Mouse (Mus musculus) embryonic facial prominence, embryonic 11.5 days (tissue): ENCODE results near the gene Tarbp1. TPM values are rescaled to one million over a fixed set of nuclear protein-coding genes. Genes with fewer than 3 reads are reported as not detected.

Experiments used
- ATAC-seq: fragments of 200-750 bp; cut with Nextera tagmentation; replicated peaks from 2 replicates; pipeline ENCODE4 v1.8.0; 2017; ENCODE audit warnings: low read depth; ENCODE audit not compliant: insufficient number of reproducible peaks, low FRiP score, low TSS enrichment
- DNase-seq: peaks from one replicate; pipeline ENCODE4 v3.0.0-alpha.2; 2015; ENCODE audit warnings: low spot score
- H3K27ac ChIP-seq: fragments of 300-500 bp; sonication (generic); replicated peaks from 2 replicates; pipeline ENCODE4 v1.5.1; 2014; ENCODE audit warnings: mild to moderate bottlenecking, low read depth, low read length, control low read depth
- H3K27me3 ChIP-seq: fragments of 300-500 bp; sonication (generic); 2 replicates; pipeline ENCODE4 v1.6.1; 2014; ENCODE audit warnings: mild to moderate bottlenecking, low read length, moderate library complexity, mixed read lengths; ENCODE audit not compliant: control insufficient read depth, insufficient read depth
- H3K36me3 ChIP-seq: fragments of 300-500 bp; sonication (generic); replicated peaks from 2 replicates; pipeline ENCODE4 v1.6.1; 2014; ENCODE audit warnings: low read depth, mild to moderate bottlenecking, low read length, moderate library complexity, mixed read lengths; ENCODE audit not compliant: control insufficient read depth, insufficient read depth
- H3K4me1 ChIP-seq: fragments of 300-500 bp; sonication (generic); 2 replicates; pipeline ENCODE4 v1.6.1; 2014; ENCODE audit warnings: low read length, mixed read lengths; ENCODE audit not compliant: control insufficient read depth, insufficient read depth
- H3K4me2 ChIP-seq: fragments of 300-500 bp; sonication (generic); 2 replicates; pipeline ENCODE4 v1.6.1; 2014; ENCODE audit warnings: low read depth, mild to moderate bottlenecking, control low read depth, low read length, moderate library complexity
- H3K4me3 ChIP-seq: fragments of 300-500 bp; sonication (generic); 2 replicates; pipeline ENCODE4 v1.5.1; 2014; ENCODE audit warnings: low read depth, low read length, control low read depth
- H3K9ac ChIP-seq: fragments of 300-500 bp; sonication (generic); replicated peaks from 2 replicates; pipeline ENCODE4 v1.6.1; 2014; ENCODE audit warnings: mild to moderate bottlenecking, control low read depth, low read length
- H3K9me3 ChIP-seq: fragments of 300-500 bp; sonication (generic); replicated peaks from 2 replicates; pipeline ENCODE4 v1.6.1; 2016; ENCODE audit warnings: mild to moderate bottlenecking, low read length, inconsistent platforms, mixed read lengths; ENCODE audit not compliant: control insufficient read depth
- WGBS: fragments of 180-500 bp; shearing (Covaris S2); extraction: QIAGEN DNeasy Blood & Tissue Kit; methylation state at CpG from one replicate; pipeline ENCODE4 v1.1.7; 2014; 5-methylcytosine and 5-hydroxymethylcytosine counted together
- polyA plus RNA-seq: library from polyadenylated mRNA; unstranded; fragments of >200 nt; fragmentation: Nextera tagmentation; extraction: Ambion mirVana; gene quantifications from 2 replicates; pipeline ENCODE4 v1.2.1, GENCODE M21; 2014

Gene Tarbp1
- polyA plus RNA-seq, 1 experiment from 2014 or later = 3.4 TPM

DNA sequence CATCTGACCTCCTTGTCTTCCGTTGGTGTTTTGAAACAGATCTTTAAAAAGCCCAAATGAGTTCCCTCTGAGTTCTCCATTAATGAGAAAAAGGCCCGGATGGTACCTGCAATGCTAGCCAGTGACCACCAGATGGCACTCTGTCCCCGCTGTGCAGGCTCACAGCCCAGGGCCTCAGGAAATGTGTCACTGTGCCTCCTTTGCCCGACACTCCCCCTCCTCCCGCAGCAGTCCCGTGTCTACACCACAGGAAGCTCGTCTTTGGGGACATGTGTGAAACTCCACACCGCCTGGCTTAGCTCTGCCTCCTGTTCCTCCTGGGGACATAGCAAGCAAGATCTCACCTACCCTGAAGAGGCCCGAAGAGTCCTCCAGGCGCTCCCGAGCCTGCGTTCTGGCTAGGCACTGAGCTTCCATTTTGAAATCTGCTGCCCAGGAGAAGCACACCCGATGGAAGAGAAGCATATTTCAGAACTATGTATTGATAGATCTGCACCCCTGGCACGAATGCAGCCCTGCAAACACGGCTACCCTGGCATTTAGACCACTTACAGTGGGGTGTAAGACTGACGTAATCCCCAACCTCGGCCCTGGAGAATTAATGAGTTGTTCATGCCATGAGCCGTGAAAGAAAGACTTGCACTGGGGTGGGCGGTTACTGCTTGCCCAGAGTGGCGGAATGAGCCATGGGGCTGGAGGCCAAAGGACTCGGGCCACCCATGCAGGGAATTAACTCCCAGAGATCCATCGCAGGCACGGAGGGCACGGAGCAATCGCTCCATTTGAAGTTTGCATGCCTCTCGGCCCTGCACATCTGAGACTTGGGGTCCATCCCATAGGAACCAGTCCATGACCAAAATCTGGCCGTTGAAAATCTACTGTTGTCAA is 22.9 kb upstream of the Tarbp1 start:
- Histone ChIP-seq H3K4me1 (0 out of 2 replicates have a peak, but pooled peaks cover 2% of the 10 kb centered on the region), H3K27ac (peak overlapping the region; percentile 16; the same call in 1 of the 2 replicates), H3K9ac (peak overlapping the region; percentile 54), H3K4me2 (peak overlapping the region; percentile 46), H3K36me3 (no peaks in the 10 kb centered on the region), H3K4me3 (peak overlapping the region; percentile 29), H3K27me3 (no peaks in the 10 kb centered on the region), H3K9me3 (no peaks in the 10 kb centered on the region)
- ATAC-seq (peak; percentile 90), DNase-seq (peak; percentile 93)
- WGBS = 19% methylated on average over 27 of the region's 27 CpGs

DNA sequence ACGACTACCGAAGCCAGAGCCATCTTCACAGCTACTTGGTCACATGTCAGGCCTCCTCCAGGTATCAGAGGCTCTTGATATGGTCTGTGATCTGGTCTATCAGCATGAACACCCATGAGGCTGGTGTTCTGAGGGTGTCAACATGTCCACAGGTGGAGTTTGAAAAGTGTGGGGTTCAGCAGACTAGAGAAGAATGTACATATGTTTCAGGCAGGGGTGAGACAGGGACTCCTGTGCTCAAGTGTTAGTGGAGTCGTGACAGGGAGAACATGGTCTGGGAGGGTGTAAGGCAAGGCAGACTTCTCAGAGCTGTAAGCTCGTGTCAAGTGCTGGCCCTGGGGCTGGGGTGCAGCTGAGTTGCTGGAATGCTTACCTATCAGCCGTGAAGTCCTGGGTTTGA is 22.1 kb upstream of the Tarbp1 start:
- Histone ChIP-seq H3K4me2 (no peak overlapping the region), H3K4me3 (no peak overlapping the region), H3K9me3 (no peaks in the 10 kb centered on the region), H3K27me3 (no peaks in the 10 kb centered on the region), H3K9ac (peak overlapping the region; percentile 54), H3K27ac (no peak overlapping the region), H3K36me3 (no peaks in the 10 kb centered on the region), H3K4me1 (0 out of 2 replicates have a peak, but pooled peaks cover 2% of the 10 kb centered on the region)
- WGBS = 85% methylated on average over 5 of the region's 5 CpGs
- no peak for ATAC-seq
- no peak for DNase-seq

DNA sequence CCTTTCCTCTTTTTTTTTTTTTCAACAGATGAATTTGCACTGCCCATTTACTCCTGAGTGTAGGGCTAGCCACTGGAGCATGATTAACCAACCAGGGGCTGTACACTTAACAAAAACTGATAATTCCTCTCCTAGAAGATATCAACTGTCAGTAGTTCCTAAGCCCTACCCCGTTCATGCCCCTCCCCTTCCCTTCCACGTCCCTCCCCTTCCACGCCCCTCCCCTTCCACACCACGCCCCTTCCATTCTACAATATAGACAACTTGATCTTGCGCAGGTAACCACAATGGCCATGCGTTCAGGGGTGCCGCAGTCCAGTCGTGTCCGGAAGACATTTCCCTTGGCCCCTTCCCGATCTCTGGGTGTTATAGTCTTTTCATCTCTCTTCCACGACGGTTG is 20.6 kb upstream of the Tarbp1 start:
- Histone ChIP-seq H3K27ac (no peak overlapping the region), H3K27me3 (no peaks in the 10 kb centered on the region), H3K4me3 (no peak overlapping the region), H3K36me3 (no peaks in the 10 kb centered on the region), H3K9ac (no peak overlapping the region), H3K4me2 (no peak overlapping the region), H3K4me1 (0 out of 2 replicates have a peak, but pooled peaks cover 2% of the 10 kb centered on the region), H3K9me3 (no peaks in the 10 kb centered on the region)
- no peak for DNase-seq
- no peak for ATAC-seq
- WGBS = 88% methylated on average over 12 of the region's 12 CpGs

DNA sequence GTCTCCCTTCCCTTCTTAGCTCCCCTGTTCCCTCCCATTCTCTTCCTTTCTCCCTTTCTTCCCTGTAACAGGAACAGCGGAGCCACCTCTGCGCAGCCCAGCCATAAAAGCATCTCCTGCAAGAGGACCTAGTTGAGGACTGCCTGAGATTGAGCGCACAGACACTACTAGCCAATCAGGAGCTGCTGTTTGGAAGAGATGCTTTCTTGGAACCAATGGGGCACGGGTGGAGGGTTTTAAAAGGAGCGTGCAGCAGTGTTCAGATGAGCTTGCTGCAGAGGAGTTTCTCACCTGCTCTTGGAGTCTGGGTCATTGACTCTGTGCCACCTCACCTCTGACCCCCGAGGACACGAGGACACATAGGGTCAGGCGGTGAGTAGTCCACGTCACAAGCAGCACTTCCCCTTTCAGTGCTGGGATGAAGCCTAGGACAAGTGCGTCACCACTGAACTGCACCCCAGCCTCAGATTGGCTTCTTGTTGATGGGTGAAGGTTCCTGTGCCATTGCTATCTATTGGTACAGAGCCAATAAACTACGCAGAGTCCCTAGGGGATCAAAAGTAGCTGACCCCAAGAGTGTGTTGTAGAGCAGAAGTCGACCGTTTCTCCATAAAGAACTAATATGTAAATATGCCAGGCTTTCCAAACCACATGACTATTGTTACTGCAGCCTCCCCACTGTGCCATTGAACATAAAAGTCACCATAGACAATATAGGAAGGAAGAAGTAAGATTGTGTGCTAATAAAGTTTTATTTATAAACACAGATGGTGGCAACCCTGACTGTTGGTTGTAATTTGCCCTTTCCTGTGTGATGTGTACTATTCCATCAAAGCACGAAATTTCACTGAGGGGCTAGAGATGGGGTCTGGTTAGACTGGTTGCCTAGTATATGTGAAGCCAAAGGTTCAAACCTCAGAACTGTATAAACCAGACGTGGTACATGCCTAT is 19.6 kb upstream of the Tarbp1 start:
- H3K4me1 ChIP-seq = 0 out of 2 replicates have a peak, but pooled peaks cover 2% of the 10 kb centered on the region
- H3K9me3 ChIP-seq = no peaks in the 10 kb centered on the region
- no peak for DNase-seq
- no peak overlapping the region for H3K27ac ChIP-seq
- no peak overlapping the region for H3K4me3 ChIP-seq
- no peaks in the 10 kb centered on the region for H3K27me3 ChIP-seq
- 78% methylated on average over 15 of the region's 15 CpGs for WGBS
- ATAC-seq = no peak
- H3K9ac ChIP-seq = no peak overlapping the region
- H3K36me3 ChIP-seq = no peaks in the 10 kb centered on the region
- H3K4me2 ChIP-seq = no peak overlapping the region

DNA sequence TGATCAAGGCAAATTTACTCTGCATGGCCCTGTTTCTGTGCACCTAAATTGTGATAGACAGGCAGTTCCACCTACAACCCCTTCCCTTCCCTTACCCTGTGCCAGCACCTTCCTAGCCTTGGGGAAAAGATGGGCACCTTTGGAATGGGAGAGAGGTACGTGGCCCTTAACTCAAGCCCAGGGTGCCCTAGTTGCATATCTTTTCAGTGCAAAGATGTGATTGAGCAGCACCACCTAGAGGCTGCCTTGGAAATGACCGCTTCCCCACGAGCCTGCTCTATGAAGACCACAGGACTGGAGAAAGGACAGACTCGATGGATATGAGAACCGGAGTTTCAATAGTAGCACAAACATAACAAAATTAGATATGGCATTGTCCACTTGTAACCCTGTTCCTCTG is 8.1 kb upstream of the Tarbp1 start:
- H3K9ac ChIP-seq = no peak overlapping the region
- H3K27ac ChIP-seq = no peak overlapping the region
- H3K4me1 ChIP-seq = no peaks in the 10 kb centered on the region
- peak; percentile 83 for DNase-seq
- no peak overlapping the region for H3K4me3 ChIP-seq
- H3K27me3 ChIP-seq = no peaks in the 10 kb centered on the region
- no peaks in the 10 kb centered on the region for H3K36me3 ChIP-seq
- H3K4me2 ChIP-seq = no peak overlapping the region
- ATAC-seq = 0 out of 2 replicates have a peak, but pooled peaks have one; percentile 11
- WGBS = 13% methylated on average over 5 of the region's 5 CpGs
- no peaks in the 10 kb centered on the region for H3K9me3 ChIP-seq

DNA sequence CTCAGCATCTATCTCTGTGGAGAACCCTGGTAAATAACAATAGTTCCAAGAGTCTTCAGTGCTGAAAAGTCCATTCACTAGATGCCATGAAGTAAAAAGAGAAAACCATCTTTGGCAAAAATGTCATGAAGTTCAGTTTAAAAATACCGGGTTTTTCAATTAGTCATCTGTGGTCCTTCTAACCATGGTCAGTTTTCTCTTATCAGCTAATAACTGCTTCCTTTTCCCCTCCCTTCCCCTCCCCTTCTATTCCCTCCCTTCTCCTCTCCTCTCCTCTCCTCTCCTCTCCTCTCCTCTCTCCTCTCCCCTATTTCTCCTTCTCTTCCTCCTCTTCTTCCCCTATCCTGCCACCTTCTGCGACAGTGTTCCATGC is 7.5 kb upstream of the Tarbp1 start:
- Histone ChIP-seq H3K4me2 (no peak overlapping the region), H3K4me3 (no peak overlapping the region), H3K9me3 (no peaks in the 10 kb centered on the region), H3K27me3 (no peaks in the 10 kb centered on the region), H3K27ac (no peak overlapping the region), H3K9ac (no peak overlapping the region), H3K36me3 (no peaks in the 10 kb centered on the region), H3K4me1 (no peaks in the 10 kb centered on the region)
- ATAC-seq (no peak), DNase-seq (no peak)
- WGBS = 68% methylated on average over 2 of the region's 2 CpGs

DNA sequence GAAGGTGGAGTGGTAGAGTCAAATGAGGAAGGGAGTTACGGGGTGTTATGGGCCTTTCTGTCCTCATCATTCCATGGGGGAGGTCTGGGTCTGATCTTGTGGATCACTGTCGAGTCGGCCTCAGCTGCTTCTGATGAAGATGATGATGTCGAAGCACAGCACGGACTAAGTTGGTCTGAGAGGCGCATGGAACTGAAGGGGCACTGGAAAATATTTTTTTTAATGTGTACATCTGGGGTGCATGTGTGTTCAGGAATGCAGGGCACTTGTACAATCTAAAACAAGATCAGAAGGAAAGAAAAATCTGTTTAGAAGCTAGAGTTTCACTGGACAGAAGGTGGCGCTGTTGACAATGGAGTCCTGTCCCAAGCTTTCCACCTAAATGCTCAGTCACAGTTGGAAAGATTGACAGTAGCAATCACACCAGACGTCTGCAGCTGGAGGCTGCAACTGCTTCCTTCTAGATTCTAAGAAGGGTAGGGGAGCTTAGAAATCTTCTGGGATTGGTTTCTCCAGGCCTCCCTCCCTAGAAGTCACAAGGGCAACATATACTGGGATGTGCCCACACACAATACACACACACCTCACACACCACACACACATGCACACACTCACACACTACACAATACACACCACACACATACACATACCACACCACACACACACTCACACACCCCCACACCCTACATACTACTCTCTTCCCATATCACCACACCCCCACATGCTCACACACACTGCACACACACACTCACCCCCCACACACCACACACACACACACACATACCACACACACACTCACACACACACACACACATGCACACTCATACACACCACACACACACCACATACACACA is 6.9 kb upstream of the Tarbp1 start:
- no peak overlapping the region for H3K4me2 ChIP-seq
- no peak overlapping the region for H3K9ac ChIP-seq
- peak; percentile 65; the same call in 1 of the 2 replicates for ATAC-seq
- peak; percentile 89 for DNase-seq
- no peaks in the 10 kb centered on the region for H3K9me3 ChIP-seq
- H3K36me3 ChIP-seq = no peaks in the 10 kb centered on the region
- H3K27ac ChIP-seq = no peak overlapping the region
- H3K27me3 ChIP-seq = no peaks in the 10 kb centered on the region
- 33% methylated on average over 8 of the region's 8 CpGs for WGBS
- no peak overlapping the region for H3K4me3 ChIP-seq
- no peaks in the 10 kb centered on the region for H3K4me1 ChIP-seq
